Mouse (Mus musculus) hindbrain, embryonic 15.5 days (tissue): Measurements from ENCODE around the gene Traf4. TPM values are rescaled to one million over a fixed set of nuclear protein-coding genes. Genes with fewer than 3 reads are reported as not detected.
A peak's percentile ranks its signal among the peaks of the same experiment; 100 is the strongest.

Source experiments
- ATAC-seq: fragments of 200-750 bp; cut with Nextera tagmentation; 2 replicates; pipeline ENCODE4 v1.8.0; 2017; ENCODE audit warnings: low read depth, moderate number of reproducible peaks, moderate TSS enrichment; ENCODE audit not compliant: low FRiP score
- H3K27ac ChIP-seq: fragments of 300-500 bp; sonication (generic); replicated peaks from 2 replicates; pipeline ENCODE4 v1.5.1; 2015; ENCODE audit warnings: mild to moderate bottlenecking, inconsistent platforms
- H3K27me3 ChIP-seq: fragments of 300-500 bp; sonication (generic); 2 replicates; pipeline ENCODE4 v1.6.1; 2015; ENCODE audit warnings: control low read depth, inconsistent platforms
- H3K36me3 ChIP-seq: fragments of 300-500 bp; sonication (generic); 2 replicates; pipeline ENCODE4 v1.6.1; 2015; ENCODE audit warnings: control low read depth, inconsistent platforms
- H3K4me1 ChIP-seq: fragments of 300-500 bp; sonication (generic); replicated peaks from 2 replicates; pipeline ENCODE4 v1.6.1; 2015; ENCODE audit warnings: control low read depth, inconsistent platforms
- H3K4me2 ChIP-seq: fragments of 300-500 bp; sonication (generic); 2 replicates; pipeline ENCODE4 v1.6.1; 2015; ENCODE audit warnings: moderate library complexity, mild to moderate bottlenecking, inconsistent platforms
- H3K4me3 ChIP-seq: fragments of 300-500 bp; sonication (generic); 2 replicates; pipeline ENCODE4 v1.5.1; 2015; ENCODE audit warnings: mild to moderate bottlenecking, inconsistent platforms
- H3K9ac ChIP-seq: fragments of 300-500 bp; sonication (generic); 2 replicates; pipeline ENCODE4 v1.6.1; 2015; ENCODE audit warnings: inconsistent platforms
- H3K9me3 ChIP-seq: fragments of 300-500 bp; sonication (generic); 2 replicates; pipeline ENCODE4 v1.6.1; 2016; ENCODE audit warnings: control low read depth, inconsistent platforms
- WGBS: fragments of 180-500 bp; shearing (Covaris S2); methylation state at CpG from one replicate; pipeline ENCODE4 v1.1.7; 2015; 5-methylcytosine and 5-hydroxymethylcytosine counted together
- polyA plus RNA-seq: library from polyadenylated mRNA; unstranded; fragments of >200 nt; fragmentation: Nextera tagmentation; extraction: Ambion mirVana; gene quantifications from 2 replicates; pipeline ENCODE4 v1.2.1, GENCODE M21; 2015

Gene Traf4
- polyA plus RNA-seq, 1 experiment from 2014 or later = 102 TPM

DNA sequence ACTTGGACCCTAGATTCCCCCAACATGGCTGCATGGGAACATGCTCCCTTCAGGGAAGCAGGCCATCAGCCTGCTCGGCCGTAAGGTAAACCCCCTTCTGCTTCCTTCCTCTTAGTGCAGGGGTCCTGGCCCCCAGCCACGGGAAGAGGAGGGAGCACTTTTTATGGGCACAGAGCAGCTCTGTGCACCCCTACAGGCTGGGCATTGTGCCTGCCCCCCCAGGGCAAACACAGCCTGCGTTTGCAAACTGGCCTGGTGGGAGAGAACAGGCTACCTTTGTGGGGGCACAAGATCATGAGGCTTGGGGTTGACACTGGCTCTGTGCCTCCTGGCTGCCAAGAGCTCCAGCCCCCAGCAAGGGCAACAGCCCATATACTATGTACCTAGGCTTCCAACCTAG is 3.4 kb downstream of the Traf4 start:
- H3K4me2 ChIP-seq = peak overlapping the region; percentile 63
- no peaks in the 10 kb centered on the region for H3K9me3 ChIP-seq
- H3K36me3 ChIP-seq = peaks cover 36% of the 10 kb centered on the region
- no peak for ATAC-seq
- no peaks in the 10 kb centered on the region for H3K27me3 ChIP-seq
- H3K4me1 ChIP-seq = peaks cover 48% of the 10 kb centered on the region
- peak overlapping the region; percentile 80; the same call in 1 of the 2 replicates for H3K4me3 ChIP-seq
- H3K9ac ChIP-seq = no peak overlapping the region
- WGBS = 37% methylated on average over 4 of the region's 4 CpGs
- peak overlapping the region; percentile 94 for H3K27ac ChIP-seq

DNA sequence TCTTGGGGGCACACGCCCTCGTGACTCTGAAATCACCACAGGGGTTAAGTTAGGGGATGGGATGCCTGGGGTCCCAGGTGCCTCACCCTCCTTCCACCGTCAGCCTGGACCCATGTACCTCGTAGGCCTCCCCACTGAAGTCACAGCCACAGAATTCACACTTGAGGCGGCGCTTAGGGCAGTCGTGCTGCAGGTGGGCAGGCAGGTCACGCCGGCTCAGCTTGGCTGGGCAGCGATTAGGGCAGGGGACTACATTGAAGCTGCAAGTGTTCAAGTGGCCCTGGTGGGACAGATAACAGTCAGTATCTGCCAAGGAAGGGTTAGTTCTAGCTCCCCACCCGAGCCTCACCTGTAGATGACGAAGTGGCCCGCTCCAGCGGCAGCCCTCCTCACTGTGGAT is 4.2 kb downstream of the Traf4 start:
- no peak for ATAC-seq
- Histone ChIP-seq H3K9ac (no peak overlapping the region), H3K36me3 (peaks cover 36% of the 10 kb centered on the region), H3K4me3 (no peak overlapping the region), H3K27me3 (no peaks in the 10 kb centered on the region), H3K27ac (peak overlapping the region; percentile 94; the same call in 1 of the 2 replicates), H3K4me2 (0 out of 2 replicates have a peak overlapping the region, but pooled peaks have one; percentile 63), H3K4me1 (peaks cover 51% of the 10 kb centered on the region), H3K9me3 (no peaks in the 10 kb centered on the region)
- 88% methylated on average over 14 of the region's 14 CpGs for WGBS

DNA sequence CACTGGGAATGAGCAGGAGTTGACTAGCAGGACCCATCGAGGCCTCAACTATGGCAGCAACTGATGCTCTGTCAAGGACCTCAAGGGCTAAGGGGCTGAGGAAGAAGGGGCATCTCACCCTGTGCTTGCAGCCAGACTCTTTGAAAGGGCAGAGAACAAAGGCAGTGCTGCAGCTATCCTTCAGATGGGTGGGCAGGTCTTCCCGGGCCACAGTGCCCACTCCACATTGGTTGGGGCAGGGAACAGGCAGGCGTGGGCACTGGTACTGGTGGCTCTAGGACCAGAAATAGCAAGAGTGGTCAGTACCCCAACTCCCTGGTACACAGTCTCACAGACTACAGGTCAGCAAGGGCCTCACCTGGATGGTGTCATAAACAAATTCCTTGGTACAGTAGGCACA is 4.7 kb downstream of the Traf4 start:
- WGBS = 88% methylated on average over 3 of the region's 3 CpGs
- H3K9me3 ChIP-seq = no peaks in the 10 kb centered on the region
- no peak overlapping the region for H3K9ac ChIP-seq
- H3K4me1 ChIP-seq = peaks cover 47% of the 10 kb centered on the region
- H3K4me2 ChIP-seq = no peak overlapping the region
- H3K36me3 ChIP-seq = peaks cover 41% of the 10 kb centered on the region
- no peaks in the 10 kb centered on the region for H3K27me3 ChIP-seq
- no peak overlapping the region for H3K4me3 ChIP-seq
- no peak overlapping the region for H3K27ac ChIP-seq
- ATAC-seq = no peak

DNA sequence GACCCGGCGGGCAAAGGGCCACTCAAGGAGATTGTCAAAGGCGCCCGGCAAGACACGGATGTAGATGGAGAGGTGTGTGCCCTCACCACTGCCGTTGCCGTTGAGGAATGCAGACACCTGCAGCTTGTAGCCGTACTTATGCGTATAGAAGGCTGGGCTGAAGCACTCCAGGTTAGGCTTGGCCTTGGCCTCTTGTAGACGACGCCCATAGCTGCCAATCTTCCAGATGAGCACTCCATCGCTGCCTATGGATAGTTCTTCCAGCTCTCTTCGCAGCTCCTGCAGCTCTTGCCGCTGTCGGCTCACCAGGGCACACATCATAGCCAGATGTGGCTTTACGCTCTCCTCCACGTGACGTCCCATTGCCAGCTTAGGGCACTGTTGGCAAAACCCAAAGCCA is 5.2 kb downstream of the Traf4 start:
- Histone ChIP-seq H3K4me2 (no peak overlapping the region), H3K4me1 (peaks cover 49% of the 10 kb centered on the region), H3K27ac (0 out of 2 replicates have a peak overlapping the region, but pooled peaks have one; percentile 18), H3K4me3 (no peak overlapping the region), H3K9ac (no peak overlapping the region), H3K27me3 (no peaks in the 10 kb centered on the region), H3K36me3 (peaks cover 43% of the 10 kb centered on the region), H3K9me3 (no peaks in the 10 kb centered on the region)
- 90% methylated on average over 18 of the region's 18 CpGs for WGBS
- ATAC-seq = no peak

DNA sequence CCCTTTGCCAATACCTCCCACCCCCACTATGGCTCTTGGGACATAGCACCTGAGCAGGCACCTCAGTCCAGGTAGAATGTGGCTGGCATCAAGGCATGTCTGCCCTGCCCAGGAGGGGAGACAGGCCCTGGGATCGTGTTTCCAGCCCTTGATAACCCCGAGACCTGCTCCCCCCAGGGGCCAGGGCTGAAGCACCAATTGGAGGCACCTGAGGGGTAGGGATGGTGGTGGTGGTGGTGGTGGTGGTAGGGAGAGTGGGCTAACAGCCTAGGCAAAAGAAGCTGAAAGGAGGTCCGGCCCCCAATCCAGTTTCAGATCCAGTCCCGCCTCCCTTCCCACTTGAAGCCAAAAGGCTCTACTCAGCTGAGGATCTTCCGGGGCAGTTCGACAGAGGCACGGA is 5.8 kb downstream of the Traf4 start:
- ATAC-seq = no peak
- H3K4me2 ChIP-seq = no peak overlapping the region
- no peak overlapping the region for H3K9ac ChIP-seq
- H3K9me3 ChIP-seq = no peaks in the 10 kb centered on the region
- 87% methylated on average over 7 of the region's 7 CpGs for WGBS
- H3K4me1 ChIP-seq = peaks cover 55% of the 10 kb centered on the region
- no peak overlapping the region for H3K4me3 ChIP-seq
- no peaks in the 10 kb centered on the region for H3K27me3 ChIP-seq
- 0 out of 2 replicates have a peak overlapping the region, but pooled peaks have one; percentile 18 for H3K27ac ChIP-seq
- H3K36me3 ChIP-seq = peaks cover 47% of the 10 kb centered on the region

DNA sequence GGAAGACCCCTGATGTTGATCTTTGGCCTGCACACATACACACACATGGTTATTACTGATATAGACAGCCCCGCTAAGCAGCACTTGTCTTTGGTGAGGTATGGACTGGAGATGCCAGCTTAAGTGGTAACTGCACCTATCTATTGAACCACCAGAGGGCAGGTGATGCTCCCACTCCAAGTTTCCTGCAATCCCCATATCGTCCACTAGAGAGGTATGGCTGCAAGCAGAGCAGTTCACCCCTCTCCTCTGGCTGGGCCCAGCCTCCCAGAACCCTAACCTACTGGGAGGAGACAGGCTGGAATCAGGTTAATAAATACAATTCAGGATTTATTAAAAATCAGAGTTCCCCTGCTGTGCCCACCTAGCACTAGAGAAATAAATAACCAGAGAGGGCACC is 6.3 kb downstream of the Traf4 start:
- Histone ChIP-seq H3K27ac (0 out of 2 replicates have a peak overlapping the region, but pooled peaks have one; percentile 18), H3K27me3 (no peaks in the 10 kb centered on the region), H3K4me2 (no peak overlapping the region), H3K9me3 (no peaks in the 10 kb centered on the region), H3K9ac (no peak overlapping the region), H3K4me3 (no peak overlapping the region), H3K4me1 (peaks cover 59% of the 10 kb centered on the region), H3K36me3 (peaks cover 52% of the 10 kb centered on the region)
- ATAC-seq = peak; percentile 28; the same call in 1 of the 2 replicates
- 23% methylated on average over 2 of the region's 2 CpGs for WGBS

DNA sequence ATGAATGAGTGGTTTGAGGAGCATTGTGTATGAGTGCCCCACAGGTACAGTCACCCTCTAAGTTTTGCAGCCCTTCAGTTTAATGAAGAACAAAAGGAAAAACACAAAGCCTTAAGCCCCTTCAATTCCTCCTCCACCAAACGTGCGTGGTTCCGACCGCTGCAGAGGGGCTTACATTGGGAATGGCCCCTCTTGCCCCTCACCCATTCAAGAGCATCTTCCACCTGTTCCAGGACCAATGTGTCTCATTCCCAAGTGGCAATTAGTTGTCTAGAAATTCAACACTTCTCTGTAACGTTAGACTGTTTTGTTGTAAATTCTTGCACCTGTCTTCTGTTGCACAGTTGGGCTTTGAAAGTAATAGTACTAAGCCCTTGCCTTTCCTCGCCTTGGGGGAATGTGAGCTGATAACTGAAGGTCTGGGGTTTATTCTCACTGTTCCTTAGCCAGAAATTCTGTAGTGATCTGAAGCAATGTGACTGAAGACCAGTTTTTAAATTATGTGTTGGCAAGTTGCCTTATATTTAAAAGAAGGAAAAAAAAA is 9.2 kb downstream of the Traf4 start:
- no peak for ATAC-seq
- H3K27me3 ChIP-seq = no peaks in the 10 kb centered on the region
- no peaks in the 10 kb centered on the region for H3K9me3 ChIP-seq
- H3K4me1 ChIP-seq = peaks cover 55% of the 10 kb centered on the region
- H3K9ac ChIP-seq = no peak overlapping the region
- peak overlapping the region; percentile 36 for H3K27ac ChIP-seq
- no peak overlapping the region for H3K4me3 ChIP-seq
- H3K4me2 ChIP-seq = no peak overlapping the region
- H3K36me3 ChIP-seq = peaks cover 56% of the 10 kb centered on the region
- WGBS = 78% methylated on average over 6 of the region's 6 CpGs

DNA sequence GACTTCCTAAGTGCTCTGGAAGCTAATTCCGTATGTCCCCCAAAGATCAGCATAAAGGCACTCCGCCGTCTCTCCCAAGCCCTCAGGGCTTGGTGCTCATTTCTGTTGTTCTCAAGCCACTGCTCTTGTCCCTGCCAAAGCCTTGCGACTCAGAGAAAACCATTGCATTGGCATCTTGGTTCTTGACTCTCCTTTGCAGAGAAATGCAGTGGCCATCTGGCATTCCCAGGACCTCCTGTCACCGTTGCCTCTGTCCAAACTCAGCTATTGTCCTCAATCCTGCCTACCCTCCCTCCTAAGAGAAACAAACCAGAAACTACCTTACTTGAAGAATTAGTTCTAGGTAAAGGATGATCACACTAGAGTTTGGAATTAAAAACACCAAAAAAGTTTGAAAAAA is 9.7 kb downstream of the Traf4 start:
- no peak overlapping the region for H3K4me3 ChIP-seq
- H3K9me3 ChIP-seq = no peaks in the 10 kb centered on the region
- WGBS = 63% methylated on average over 5 of the region's 5 CpGs
- H3K9ac ChIP-seq = no peak overlapping the region
- peaks cover 58% of the 10 kb centered on the region for H3K36me3 ChIP-seq
- H3K27ac ChIP-seq = peak overlapping the region; percentile 43; the same call in 1 of the 2 replicates
- peaks cover 52% of the 10 kb centered on the region for H3K4me1 ChIP-seq
- no peak overlapping the region for H3K4me2 ChIP-seq
- ATAC-seq = no peak
- no peaks in the 10 kb centered on the region for H3K27me3 ChIP-seq

DNA sequence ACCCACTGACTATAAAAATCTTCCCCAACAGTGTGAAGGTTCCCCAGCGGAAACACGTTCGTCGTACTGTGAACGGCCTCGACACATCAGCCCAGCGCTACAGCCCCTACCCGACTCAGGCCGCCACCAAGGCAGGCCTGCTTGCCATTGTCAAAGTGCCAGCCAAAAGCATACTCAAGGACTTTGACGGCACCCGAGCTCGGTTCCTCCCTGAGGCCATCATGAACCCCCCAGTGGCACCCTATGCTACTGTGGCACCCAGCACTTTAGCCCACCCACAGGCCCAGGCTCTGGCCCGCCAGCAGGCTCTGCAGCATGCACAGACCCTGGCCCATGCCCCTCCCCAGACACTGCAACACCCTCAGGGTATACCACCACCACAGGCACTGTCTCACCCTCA is 11.6 kb downstream of the Traf4 start:
- WGBS = 61% methylated on average over 13 of the region's 13 CpGs

DNA sequence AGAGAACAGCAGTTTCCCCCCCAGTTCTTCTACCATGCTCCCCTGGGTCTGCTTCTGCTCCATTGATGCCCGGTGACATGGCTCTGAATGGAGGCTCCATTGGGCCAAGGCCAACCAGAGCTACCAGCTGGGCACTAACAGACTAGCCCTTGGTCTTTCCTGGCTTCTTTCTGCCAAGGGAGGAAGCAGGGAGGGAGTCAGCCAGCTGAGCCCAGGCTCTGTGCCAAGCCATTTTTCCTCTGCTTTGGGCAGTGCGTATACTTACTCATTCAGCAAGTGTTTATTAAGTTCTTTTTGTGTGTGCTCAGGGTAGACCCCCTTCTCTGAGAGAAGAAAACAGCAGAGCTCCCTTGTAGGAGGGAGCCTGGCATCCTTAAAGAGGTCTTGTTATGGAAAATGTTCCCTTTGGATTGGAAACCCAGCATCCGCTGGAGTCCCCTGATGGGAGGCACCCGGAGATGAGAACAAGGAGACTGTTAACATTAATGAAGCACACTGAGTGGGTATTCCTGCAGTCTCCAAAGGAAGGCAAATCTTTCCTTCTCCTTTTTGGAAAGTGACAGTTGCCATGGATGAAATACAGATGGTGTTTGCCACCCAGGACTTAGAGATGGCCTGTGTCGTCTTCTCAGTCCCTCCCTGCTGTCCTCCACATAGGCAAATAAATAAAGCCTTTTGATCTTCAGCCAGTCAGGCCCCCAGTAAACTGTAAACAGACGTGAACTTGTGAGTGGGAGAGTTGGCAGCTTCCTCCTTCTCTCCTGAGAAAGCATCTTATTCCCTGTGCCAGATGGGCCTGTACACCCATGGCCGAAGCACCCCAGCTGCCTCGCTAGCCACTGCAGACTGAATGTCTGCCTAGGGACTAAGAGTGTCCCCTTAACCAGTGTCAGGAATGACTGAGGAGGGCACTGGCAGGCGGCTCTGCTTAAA is 12.8 kb downstream of the Traf4 start:
- Histone ChIP-seq H3K36me3 (peaks cover 41% of the 10 kb centered on the region), H3K4me2 (peak overlapping the region; percentile 18), H3K4me1 (peaks cover 46% of the 10 kb centered on the region), H3K9ac (no peak overlapping the region), H3K27me3 (no peaks in the 10 kb centered on the region), H3K27ac (peak overlapping the region; percentile 85), H3K4me3 (no peak overlapping the region), H3K9me3 (no peaks in the 10 kb centered on the region)
- 32% methylated on average over 9 of the region's 9 CpGs for WGBS
- peak; percentile 84 for ATAC-seq

More for the DNA sequence above, 11.6 kb downstream of the Traf4 start:
- peak overlapping the region; percentile 85 for H3K27ac ChIP-seq
- no peaks in the 10 kb centered on the region for H3K27me3 ChIP-seq
- H3K4me1 ChIP-seq = peaks cover 47% of the 10 kb centered on the region
- ATAC-seq = 0 out of 2 replicates have a peak, but pooled peaks have one; percentile 13
- no peaks in the 10 kb centered on the region for H3K9me3 ChIP-seq
- peak overlapping the region; percentile 6; the same call in 1 of the 2 replicates for H3K9ac ChIP-seq
- H3K4me2 ChIP-seq = no peak overlapping the region
- H3K36me3 ChIP-seq = peaks cover 53% of the 10 kb centered on the region
- H3K4me3 ChIP-seq = no peak overlapping the region

DNA sequence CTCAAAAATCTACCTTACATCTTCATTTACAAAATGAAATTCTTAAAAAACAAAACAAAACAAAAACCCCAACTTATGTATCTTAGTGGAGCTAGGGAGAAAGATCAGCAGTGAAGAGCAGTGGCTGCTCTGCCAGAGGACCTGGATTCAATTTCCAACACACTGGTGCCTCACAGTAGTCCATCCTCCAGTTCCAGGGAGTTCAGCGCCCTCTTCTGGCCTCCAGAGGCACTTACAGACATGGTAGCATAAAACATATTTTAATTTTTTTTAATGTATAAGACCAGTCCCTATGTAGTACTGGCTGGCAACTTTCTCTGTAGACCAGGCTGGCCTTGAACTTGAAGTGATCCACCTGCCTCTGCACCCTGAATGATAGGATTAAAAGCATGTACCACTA is 14.2 kb downstream of the Traf4 start:
- ATAC-seq = no peak
- Histone ChIP-seq H3K9ac (no peak overlapping the region), H3K4me3 (no peak overlapping the region), H3K36me3 (peaks cover 45% of the 10 kb centered on the region), H3K4me2 (no peak overlapping the region), H3K27ac (no peak overlapping the region), H3K27me3 (no peaks in the 10 kb centered on the region), H3K9me3 (no peaks in the 10 kb centered on the region), H3K4me1 (peaks cover 39% of the 10 kb centered on the region)
- WGBS = 29% methylated on average over 1 of the region's 1 CpGs
